Mouse (Mus musculus) lung, postnatal 36 days (tissue): ENCODE measurements around the gene B3glct.

Experiments used
- DNase-seq: peaks from one replicate; pipeline ENCODE4 v3.0.0; 2022; ENCODE audit warnings: mixed read lengths

The B3glct gene

GRCm38 (mm10) chr5:149677196-149677595, 834 bp upstream of the B3glct start:
- no peak for DNase-seq

GRCm38 (mm10) chr5:149678990-149679348, 939 bp downstream of the B3glct start:
- DNase-seq, result no peak

DNA sequence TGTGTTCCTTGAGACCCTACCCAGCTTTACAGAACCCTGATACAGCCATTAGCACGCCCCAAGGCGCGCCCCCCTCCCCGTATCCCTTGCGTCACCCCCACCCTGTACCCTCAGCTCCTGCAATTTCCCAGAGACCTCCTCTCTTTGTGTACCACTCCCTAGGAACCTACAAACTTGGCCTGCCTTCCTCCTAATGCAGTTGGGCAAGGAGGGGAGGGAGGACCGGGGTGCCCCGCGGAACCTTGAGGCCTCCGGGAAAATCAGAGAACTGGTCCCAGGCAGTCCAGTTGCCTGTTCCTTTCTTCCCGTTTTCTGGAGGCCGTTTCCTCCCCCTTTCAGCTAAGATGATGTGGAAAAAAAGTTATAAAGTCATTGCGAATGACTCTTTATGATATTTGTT, 1.3 kb downstream of the B3glct start:
- no peak for DNase-seq

DNA sequence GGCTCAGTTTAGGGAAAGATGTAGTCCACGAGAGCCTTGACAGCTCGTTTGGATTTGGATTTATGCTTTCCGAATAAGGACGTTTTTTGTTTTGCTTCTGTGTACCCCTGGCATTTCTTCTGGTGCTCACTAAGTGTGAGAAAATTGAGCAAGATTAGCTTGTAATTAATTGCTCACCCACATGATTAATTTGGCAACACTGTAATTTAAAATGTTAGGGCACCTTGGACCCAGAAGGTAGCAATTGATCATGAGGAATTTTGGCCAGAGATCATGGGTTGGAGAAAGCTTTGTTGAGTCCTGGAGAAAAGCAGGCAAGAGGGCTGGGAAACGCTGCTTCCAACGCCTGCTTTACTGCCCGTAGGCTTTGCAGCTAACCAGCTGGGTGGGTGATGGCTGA, 1.9 kb downstream of the B3glct start:
- no peak for DNase-seq

- no peak for DNase-seq
These were observed 2.9 kb downstream of the B3glct start for GRCm38 (mm10) chr5:149680946-149681345.

DNA sequence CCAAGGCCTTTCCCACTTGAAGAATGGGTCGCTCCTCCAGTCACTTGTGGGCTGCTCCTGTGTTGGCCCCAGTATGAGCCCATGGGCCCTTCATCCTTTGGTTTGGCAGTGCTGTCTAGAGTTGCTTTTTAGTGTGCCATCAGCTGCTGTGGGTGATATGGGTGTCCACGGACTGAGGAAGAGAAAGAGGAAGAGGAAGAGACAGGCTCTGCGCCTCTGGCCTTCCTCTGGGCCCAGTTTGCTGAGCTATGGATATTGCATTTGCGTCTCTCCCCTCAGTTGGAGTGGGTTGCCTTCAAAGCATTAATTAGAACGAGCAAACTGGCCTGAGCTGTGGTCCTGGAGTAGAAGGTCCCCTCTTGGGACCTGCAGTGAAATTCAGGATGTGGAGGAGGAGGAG, 11.8 kb downstream of the B3glct start:
- no peak for DNase-seq

- DNase-seq, result no peak
These were observed 14.5 kb downstream of the B3glct start for GRCm38 (mm10) chr5:149692548-149692947.

DNA sequence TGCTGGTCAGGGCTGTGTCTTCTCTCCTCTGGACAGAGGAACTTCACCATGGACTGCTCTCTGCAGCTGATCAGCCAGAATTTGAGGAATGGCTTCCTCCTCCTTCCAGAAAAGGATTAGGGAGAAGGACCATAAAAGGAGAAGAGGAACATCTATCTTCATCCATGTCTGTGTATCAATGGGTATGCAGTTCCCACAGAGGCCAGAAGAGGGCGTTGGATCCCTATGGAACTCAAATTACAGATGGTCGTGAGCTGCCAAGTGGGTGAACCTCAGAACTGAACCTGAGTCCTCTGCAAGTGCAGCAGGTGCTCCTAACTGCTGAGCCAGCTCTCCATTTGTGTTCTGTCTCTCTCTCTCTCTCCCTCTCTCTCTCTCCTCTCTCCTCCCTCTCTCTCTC, 15.2 kb downstream of the B3glct start:
- DNase-seq, result no peak

DNA sequence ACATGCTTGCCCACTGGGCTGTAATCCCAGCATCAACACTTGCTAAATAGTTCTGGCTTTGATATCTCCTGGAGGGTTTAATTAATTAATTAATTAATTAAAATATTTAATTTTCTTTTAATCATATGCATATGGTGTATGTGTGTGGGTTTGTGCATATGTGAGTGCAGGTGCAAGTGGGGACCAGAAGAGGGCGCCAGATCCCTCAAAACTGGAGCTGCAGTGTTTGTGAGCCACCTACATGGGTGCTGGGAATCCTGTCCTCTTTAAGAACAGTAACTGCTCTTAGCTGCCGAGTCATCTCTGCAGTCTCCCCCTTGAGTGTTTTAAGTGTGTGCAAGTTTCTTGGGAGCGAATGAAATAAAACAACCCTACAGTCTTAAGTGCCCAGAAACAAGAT, 15.9 kb downstream of the B3glct start:
- no peak for DNase-seq

- DNase-seq, result no peak
These were observed 17.2 kb downstream of the B3glct start for GRCm38 (mm10) chr5:149695077-149695750.

DNA sequence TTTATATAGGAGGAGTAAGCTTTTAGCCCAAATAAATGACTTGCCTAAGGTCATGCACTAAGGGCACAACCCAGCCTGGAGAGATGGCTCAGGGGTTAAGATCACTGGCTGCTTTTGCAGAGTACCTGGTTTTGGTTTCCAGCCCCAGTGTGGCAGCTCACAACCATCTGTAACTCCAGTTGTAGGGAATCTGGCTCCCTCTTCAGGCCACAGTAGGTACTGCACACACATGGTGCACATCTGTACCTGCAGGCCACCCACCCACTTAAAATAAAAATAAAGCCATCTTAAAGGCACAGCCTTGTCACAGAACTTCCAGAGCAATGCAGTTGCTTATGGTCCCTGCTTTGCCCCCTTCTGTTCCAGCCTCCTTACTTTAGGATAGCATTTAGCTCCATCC, 24.7 kb downstream of the B3glct start:
- no peak for DNase-seq

DNA sequence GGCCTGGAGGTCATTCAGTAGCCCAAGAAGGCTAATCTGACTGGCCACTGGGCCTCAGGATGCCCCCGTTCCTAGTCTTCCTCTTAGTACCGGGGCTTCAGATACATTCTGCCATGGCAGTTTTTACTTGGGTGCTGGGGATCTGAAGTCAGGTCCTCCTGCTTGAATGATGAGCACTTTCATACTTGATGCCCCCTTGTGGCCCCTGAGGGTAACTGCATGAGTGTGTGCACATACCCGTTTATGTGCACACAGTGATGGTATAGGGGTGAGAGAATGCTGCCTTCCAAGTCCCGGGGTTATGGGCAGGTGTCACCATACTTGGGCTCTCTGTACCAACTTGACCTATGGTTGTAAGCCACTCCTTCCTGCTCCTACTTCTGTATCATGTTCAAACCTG, 33.5 kb downstream of the B3glct start:
- no peak for DNase-seq

GRCm38 (mm10) chr5:149713170-149713774, 35.2 kb downstream of the B3glct start:
- peak; percentile 70 for DNase-seq

DNA sequence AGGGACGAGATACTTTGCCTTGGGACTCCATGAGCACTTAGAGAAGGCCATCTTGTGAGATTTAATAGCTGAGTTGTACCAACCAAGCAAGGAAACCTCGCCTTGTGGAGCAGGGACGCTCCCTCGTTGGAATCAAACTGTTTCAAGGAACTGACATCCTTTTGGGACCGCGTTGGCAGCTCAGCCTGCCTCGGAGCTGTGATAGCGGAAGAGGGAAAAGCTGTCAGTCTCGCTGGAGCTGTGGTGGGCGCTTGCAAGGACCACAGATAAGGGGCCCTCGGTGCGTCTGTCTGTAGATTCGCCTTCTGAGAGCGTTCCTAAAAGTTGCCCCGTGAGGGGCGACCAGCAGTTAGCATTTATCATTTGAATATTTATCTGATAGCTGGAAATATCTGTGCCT, 35.8 kb downstream of the B3glct start:
- DNase-seq, result no peak

- DNase-seq, result no peak
These were observed 37.7 kb downstream of the B3glct start for GRCm38 (mm10) chr5:149715571-149716328.

- DNase-seq, result no peak
These were observed 38.3 kb downstream of the B3glct start for GRCm38 (mm10) chr5:149716329-149716690.

DNA sequence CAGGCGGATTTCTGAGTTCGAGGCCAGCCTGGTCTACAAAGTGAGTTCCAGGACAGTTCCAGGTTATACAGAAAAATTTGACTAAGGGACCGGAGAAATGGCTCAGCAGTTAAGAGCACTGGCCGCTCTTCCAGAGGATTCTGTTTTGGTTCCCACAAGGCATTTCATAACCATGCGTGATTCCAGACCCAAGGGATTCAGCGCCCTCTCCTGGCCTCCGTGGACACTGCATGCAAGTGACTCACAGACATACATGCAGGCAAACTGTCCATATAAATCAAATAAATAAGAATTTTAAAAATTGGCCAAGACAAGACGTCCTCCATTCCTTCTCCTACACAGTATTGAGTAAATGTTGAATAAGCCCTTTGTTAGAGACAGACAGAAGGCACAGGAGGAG, 53.7 kb downstream of the B3glct start:
- DNase-seq, result peak; percentile 4

- no peak for DNase-seq
These were observed 59.2 kb downstream of the B3glct start for GRCm38 (mm10) chr5:149737210-149737609.

- DNase-seq, result no peak
These were observed 62.1 kb downstream of the B3glct start for GRCm38 (mm10) chr5:149740145-149740544.

DNA sequence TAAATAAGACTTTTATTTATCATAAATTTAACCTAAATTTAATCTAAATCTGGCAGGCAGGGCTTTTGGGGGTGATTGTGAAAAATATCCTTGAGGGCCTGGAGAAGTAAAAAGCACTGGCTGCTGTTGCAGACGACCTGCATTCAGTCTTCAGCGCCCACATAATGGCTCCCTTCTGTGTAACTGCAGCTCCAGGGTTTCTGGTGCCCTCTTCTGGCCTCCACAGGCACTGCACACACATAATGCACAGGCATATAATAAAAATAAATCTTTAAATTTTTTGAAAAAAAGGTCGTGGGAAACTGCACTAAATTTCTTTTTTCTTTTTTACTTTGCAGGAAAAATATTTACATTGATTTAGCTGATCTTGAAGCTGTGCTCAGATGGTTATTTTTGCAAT, 62.7 kb downstream of the B3glct start:
- DNase-seq, result no peak

GRCm38 (mm10) chr5:149742286-149742685, 64.3 kb downstream of the B3glct start:
- no peak for DNase-seq

DNA sequence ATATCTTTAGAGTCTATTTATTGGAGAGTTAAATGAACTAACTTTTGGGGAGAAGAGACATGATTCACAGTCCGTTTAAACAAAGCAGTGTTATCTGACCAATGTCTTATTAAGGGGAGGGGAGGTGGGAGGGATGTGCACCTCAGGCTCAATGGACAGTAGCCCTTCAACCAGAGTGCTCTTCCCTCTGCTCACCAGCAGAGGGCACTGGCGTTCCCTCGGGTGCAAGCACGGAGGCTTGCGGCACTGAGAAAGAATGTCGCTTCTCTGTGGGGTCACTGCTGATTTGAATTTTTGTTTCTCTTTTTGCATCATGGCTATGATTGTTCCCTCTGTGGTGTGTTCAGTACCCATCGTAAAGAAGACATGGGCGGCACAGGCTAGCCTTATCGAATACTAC, 67.0 kb downstream of the B3glct start:
- DNase-seq, result no peak

DNA sequence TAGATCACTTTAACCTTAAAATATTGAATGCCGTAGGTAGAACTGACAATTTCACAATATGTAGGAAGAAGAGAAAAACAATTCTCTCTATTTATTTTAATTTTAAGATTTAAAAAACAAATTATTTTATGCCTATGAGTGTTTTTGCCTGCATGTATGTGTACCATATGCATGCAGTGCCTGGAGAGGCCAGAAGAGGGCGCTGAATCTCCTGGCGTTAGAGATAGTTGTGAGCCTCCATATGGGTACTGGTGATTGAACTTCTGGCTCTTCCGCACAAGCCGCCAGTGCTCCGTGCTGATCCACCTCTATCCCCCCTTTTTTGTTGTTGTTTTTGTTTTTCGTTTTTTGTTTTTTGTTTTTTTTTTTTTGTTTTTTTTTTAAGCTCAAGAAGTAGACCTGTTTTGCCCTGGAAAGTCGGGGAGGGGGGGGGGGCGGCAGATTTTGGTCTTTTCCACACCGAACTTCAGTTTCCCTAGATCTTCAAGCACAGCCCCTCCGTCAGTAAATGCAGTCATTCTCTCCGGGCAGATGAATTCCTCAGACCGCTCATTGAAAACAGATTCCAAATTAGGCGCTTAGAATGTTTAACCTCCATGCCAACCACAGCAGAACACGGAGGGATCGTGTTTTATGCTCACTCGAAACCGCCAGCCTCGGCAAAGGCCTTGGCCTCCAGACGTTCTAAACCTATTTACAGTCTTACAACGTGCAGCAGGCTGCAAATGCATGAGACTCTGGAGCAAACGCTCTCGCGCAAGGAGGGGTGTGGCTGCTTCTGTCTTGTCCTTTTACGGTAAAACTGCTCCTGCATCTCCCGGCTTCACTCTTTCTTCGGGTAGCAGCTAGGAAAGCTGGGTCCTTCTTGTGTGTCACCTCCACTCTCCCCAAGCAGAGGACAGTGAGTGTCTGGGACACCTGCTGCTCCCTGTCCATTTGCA, 70.9 kb downstream of the B3glct start:
- no peak for DNase-seq
